Mouse (Mus musculus) right cerebral cortex, adult 18-20 months (tissue): Measurements from ENCODE around the gene Dmrt2.

Source experiments
- DNase-seq: peaks from one replicate; pipeline ENCODE4 v3.0.0; 2022; ENCODE audit warnings: mixed read lengths

Dmrt2 gene

GRCm38 (mm10) chr19:25672101-25672950, at the start of gene Dmrt2:
Dmrt2 (plus strand) TSS chr19:25672411.
- DNase-seq, result peak; percentile 34

- peak; percentile 60 for DNase-seq
These were observed 43.7 kb upstream of the Dmrt2 start for GRCm38 (mm10) chr19:25628490-25628889.

- no peak for DNase-seq
These were observed 37.1 kb upstream of the Dmrt2 start for GRCm38 (mm10) chr19:25635119-25635518.

- peak; percentile 26 for DNase-seq
These were observed 36.5 kb upstream of the Dmrt2 start for GRCm38 (mm10) chr19:25635622-25636244.

- no peak for DNase-seq
These were observed 33.3 kb upstream of the Dmrt2 start for GRCm38 (mm10) chr19:25638766-25639361.

GRCm38 (mm10) chr19:25641786-25642185, 30.4 kb upstream of the Dmrt2 start:
- DNase-seq, result no peak

GRCm38 (mm10) chr19:25647136-25647535, 25.1 kb upstream of the Dmrt2 start:
- no peak for DNase-seq

GRCm38 (mm10) chr19:25648701-25649100, 23.5 kb upstream of the Dmrt2 start:
- no peak for DNase-seq

GRCm38 (mm10) chr19:25650474-25650873, 21.7 kb upstream of the Dmrt2 start:
- DNase-seq, result no peak

GRCm38 (mm10) chr19:25652560-25652959, 19.7 kb upstream of the Dmrt2 start:
- DNase-seq, result no peak

GRCm38 (mm10) chr19:25654034-25654749, 18.0 kb upstream of the Dmrt2 start:
- no peak for DNase-seq

- no peak for DNase-seq
These were observed 6.5 kb upstream of the Dmrt2 start for GRCm38 (mm10) chr19:25665486-25666339.

GRCm38 (mm10) chr19:25667836-25668235, 4.4 kb upstream of the Dmrt2 start:
- no peak for DNase-seq

- DNase-seq, result no peak
These were observed 2.5 kb upstream of the Dmrt2 start for GRCm38 (mm10) chr19:25669593-25670248.

- DNase-seq, result no peak
These were observed 1.5 kb upstream of the Dmrt2 start for GRCm38 (mm10) chr19:25670571-25671285.

- no peak for DNase-seq
These were observed 530 bp upstream of the Dmrt2 start for GRCm38 (mm10) chr19:25671681-25672080.

- peak; percentile 15 for DNase-seq
These were observed 1.2 kb downstream of the Dmrt2 start for GRCm38 (mm10) chr19:25673224-25674055.

GRCm38 (mm10) chr19:25674056-25674420, 1.8 kb downstream of the Dmrt2 start:
- no peak for DNase-seq

- no peak for DNase-seq
These were observed 2.5 kb downstream of the Dmrt2 start for GRCm38 (mm10) chr19:25674744-25675143.

GRCm38 (mm10) chr19:25675866-25676440, 3.7 kb downstream of the Dmrt2 start:
- DNase-seq, result no peak
